Mouse (Mus musculus) C2C12 (cell line): ENCODE measurements at regions not wholly inside any gene's neighbourhood (a gene's known extent, or its start where the extent isn't known, plus 50 kb on each side); places are given as distances from the start of the nearest gene placed in this dataset.

Experiments
- CTCF ChIP-seq: IDR thresholded peaks from one replicate; pipeline ENCODE4 v1.5.1; 2011; ENCODE audit not compliant: control insufficient read depth, insufficient read depth, insufficient read length
- FOSL1 ChIP-seq: IDR thresholded peaks from one replicate; pipeline ENCODE4 v1.8.0; 2011; ENCODE audit warnings: mild to moderate bottlenecking, low read length; ENCODE audit not compliant: poor library complexity, insufficient read depth, severe bottlenecking
- MAX ChIP-seq: IDR thresholded peaks from one replicate; pipeline ENCODE4 v1.6.1; 2011; ENCODE audit warnings: mild to moderate bottlenecking, control low read depth
- MYOD1 ChIP-seq: IDR thresholded peaks from one replicate; pipeline ENCODE4 v1.6.1; 2011; ENCODE audit warnings: low read depth; ENCODE audit not compliant: control insufficient read depth, insufficient read length
- MYOG ChIP-seq: IDR thresholded peaks from one replicate; pipeline ENCODE4 v1.6.1; 2011; ENCODE audit not compliant: control insufficient read depth, insufficient read length; ENCODE audit errors: extremely low read depth
- USF1 ChIP-seq: IDR thresholded peaks from one replicate; pipeline ENCODE4 v1.6.1; 2011; ENCODE audit warnings: low read depth, mild to moderate bottlenecking, control low read depth, moderate library complexity

DNA sequence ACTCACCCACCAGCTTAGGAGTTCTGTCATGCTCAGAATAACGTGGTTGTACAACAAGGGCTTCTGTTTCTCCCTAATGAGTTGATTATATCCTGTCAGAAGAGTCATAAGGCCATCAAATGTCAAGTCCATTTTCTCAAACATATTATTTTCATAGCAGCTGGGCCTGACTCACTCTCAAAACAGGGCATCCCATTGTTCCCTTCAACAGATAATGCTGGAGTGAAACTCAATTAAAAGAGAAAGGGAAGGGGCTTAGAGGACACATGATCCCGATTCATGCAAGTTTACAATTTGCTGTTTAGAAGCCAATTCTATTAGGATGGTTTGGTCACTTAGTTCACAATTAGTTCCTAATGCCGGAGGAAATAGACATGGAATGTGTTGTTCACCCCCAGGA is 444.5 kb downstream of the Gsdmc2 start:
- TF ChIP-seq CTCF (no peak), USF1 (peak; percentile 43), MYOG (no peak), FOSL1 (peak; percentile 68), MYOD1 (peak; percentile 84), MAX (peak; percentile 72)
